Mouse (Mus musculus) spleen, embryonic (tissue): Measurements from ENCODE around the gene Slc36a4.

Experiments used
- CTCF ChIA-PET: fragments of 350-600 bp; sonication (Branson Sonifier 250); formaldehyde crosslinking; loops from one replicate; lab custom pipeline; 2022; lab: Charles Lee

Slc36a4 gene

DNA sequence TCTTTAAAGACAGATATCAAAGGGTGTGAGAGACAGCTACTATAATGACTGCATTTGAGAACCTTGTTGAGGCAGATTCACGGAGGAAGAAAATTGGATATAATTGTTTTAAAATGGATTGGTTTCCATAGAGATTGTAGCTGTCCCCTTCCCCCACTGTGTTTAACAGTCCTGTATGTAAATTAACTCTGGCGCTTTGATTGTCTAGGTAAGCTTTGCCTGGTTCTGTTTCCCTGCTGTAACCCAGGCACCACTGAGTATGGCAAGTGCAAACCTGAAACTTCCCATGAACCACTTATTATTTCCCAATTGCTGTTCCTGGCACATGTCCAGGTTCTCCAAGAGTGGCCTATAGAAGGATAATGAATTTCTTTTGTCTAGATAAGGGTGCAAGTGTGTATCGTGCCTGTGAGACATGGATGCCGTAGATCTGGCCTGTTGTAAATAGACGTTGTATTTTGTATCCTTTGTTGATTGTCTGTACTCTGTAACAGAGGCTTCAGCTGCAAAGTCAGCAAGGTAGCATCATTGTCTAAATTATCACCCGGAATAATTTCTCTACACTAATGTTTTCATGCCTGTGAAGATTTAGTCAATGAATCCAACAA lies 11.8 kb downstream of the Slc36a4 start:
- CTCF ChIA-PET: no interaction called here

DNA sequence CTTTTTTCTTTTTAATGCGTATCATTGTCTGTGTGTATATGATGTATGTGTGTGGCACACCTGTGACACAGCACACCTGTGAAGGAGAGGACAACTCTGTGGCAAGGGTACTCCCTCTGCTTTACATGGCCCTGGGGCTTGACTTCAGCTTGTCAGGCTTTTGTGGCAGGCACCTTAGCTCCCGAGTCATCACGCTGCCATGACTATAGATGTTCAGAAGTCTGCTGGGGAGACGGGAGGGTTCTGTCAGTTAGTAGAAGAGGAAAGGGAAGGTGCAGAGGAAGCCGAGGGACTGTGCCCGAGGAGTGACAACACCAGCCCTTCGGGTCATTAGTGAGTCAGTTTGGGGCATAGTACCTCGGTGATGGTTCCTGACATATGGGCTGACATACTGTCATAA lies 13.0 kb downstream of the Slc36a4 start:
- CTCF ChIA-PET: no interaction called here

DNA sequence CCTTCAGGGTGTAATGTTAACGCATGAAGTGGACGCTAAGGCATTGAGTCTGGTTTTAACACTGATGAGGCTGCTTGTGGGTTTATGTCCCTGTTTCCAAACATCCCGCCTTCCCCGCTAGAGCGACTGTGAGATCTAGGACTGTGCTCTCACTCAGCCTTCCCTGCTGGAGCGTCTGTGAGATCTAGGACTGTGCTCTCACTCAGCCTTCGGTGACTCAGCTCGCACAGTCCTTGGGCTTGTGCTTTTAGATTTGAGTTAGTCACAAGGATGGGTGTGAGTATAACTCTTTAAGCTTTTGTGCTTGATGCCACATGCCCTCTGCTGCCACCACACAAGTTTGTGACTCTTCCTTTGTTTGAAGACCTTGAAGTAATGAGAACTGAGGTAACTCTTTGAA lies 17.6 kb downstream of the Slc36a4 start:
- CTCF ChIA-PET: no interaction called here

- CTCF ChIA-PET: no interaction called here
Measured at GRCm38 (mm10) chr9:15731758-15732748, 22.5 kb downstream of the Slc36a4 start.

- CTCF ChIA-PET: no interaction called here
Measured at GRCm38 (mm10) chr9:15734056-15734866, 24.7 kb downstream of the Slc36a4 start.

- CTCF ChIA-PET: no interaction called here
Measured at GRCm38 (mm10) chr9:15734867-15735131, 25.3 kb downstream of the Slc36a4 start.

GRCm38 (mm10) chr9:15737522-15737921 lies 28.0 kb downstream of the Slc36a4 start:
- CTCF ChIA-PET: no interaction called here

- CTCF ChIA-PET: no interaction called here
Measured at GRCm38 (mm10) chr9:15741428-15741827, 31.9 kb downstream of the Slc36a4 start.

GRCm38 (mm10) chr9:15741931-15742330 lies 32.4 kb downstream of the Slc36a4 start:
- CTCF ChIA-PET: no interaction called here

DNA sequence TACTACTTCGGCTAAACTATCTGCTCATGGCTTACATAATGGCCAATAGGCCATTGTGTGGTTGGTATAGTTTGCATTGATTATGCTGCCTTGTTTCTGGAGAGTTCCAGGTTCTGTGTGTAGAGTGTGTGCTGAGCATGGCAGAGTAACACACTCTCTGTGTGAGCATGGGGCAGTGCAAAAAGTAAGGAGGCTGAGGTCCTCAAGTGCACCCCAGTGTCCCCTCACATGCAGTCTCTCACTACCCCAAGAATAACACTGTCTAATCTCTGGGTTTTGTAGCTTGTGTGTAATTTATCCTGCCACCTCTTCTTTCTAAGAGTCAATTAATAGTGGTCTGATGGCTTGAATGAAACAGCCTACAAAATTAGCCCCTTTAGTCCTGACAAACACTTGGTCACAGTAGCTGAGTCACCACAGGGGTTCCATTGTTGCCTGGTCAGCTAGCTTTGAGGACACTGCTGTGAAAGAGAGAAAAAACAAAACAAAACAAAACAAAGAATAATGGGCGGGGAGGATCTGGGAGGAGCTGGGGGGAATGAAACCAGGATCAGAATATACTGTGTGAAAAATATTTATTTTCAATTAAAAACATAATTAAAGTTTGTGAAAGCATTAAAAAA lies 36.6 kb downstream of the Slc36a4 start:
- CTCF ChIA-PET: no interaction called here

- CTCF ChIA-PET: no interaction called here
Measured at GRCm38 (mm10) chr9:15746636-15747035, 37.1 kb downstream of the Slc36a4 start.

DNA sequence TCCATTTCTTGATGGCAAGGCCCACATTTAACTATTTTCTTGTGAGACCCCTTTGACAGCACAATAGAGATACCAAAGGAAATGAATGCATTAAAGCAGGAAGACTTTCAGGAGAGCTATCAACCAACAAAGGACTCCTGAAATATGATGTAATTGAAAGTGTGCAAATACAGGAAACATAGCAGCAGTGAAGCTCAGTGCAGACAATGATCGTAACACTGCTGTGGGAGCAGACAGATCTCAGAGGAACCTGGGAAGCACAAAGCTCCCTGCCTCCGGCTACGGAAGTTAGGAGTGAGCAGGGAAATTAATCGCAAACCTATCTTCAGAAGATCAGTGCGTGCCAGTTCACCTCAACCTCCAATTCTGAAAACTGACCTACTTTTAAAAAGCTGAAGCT lies 38.8 kb downstream of the Slc36a4 start:
- CTCF ChIA-PET: no interaction called here

GRCm38 (mm10) chr9:15759318-15759717 lies 49.8 kb downstream of the Slc36a4 start:
- CTCF ChIA-PET: no interaction called here

- CTCF ChIA-PET: no interaction called here
Measured at GRCm38 (mm10) chr9:15766379-15766778, 56.8 kb downstream of the Slc36a4 start.

GRCm38 (mm10) chr9:15766821-15767220 lies 57.3 kb downstream of the Slc36a4 start:
- CTCF ChIA-PET: no interaction called here

- CTCF ChIA-PET: no interaction called here
Measured at GRCm38 (mm10) chr9:15772766-15773165, 63.2 kb downstream of the Slc36a4 start.

- CTCF ChIA-PET: no interaction called here
Measured at GRCm38 (mm10) chr9:15773426-15773825, 63.9 kb downstream of the Slc36a4 start.

DNA sequence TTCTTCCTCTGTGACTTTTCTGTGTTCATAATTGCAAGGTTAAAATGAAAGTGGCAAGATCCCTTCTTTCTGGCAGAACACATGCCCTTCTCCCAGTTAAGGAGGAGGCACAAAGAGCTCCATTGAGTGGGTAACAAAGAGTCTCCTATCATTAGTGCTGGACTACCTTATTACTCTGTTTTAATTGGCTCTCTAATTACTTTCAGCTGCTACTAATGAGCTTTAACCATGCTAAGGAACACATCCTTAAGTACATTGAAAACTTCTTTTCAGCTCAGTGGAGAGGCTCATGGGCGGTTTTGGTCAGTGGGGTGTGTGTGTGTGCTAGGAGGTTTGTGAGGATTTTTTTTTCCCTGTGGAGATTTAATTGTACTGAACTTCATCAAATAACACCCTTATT lies 65.4 kb downstream of the Slc36a4 start:
- CTCF ChIA-PET: no interaction called here

DNA sequence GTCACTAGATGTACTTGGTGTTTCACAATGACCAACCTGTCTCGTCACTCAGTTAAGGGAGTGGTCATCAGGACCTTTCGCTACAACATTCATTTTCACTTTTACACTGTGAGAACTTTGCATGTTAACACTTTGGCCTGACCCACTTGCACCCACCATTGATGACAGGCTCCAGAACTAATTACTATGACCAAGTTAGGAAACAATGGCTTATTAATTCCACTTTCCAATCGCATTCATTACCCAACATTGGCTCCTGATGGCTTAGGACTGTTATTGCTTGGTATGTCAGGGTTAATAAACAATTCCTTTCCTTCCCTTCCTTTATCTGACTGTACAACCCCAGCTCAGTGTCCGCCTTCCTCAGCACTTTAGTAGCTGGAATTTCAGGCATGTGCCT lies 72.4 kb downstream of the Slc36a4 start:
- CTCF ChIA-PET: no interaction called here

GRCm38 (mm10) chr9:15786192-15786591 lies 76.7 kb downstream of the Slc36a4 start:
- CTCF ChIA-PET: no interaction called here

DNA sequence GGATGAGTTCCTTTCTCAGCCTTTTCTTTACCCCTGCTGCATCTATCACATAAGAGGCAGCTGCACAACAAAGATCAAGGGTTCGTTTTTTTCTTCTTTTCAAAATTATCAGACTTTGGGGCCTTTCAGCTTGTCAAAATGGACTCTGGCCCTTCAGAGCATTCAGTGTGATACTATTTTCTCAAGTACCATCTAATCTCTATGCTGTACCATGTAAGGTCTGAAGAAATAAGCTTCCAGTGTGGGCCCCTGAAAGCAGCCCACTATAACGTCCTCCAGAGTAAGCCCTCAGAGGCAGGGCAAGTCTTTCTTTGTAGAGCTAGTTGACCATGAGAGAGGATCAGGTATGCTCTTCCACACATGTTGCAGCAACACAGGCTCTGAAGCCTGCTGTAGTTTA lies 77.1 kb downstream of the Slc36a4 start:
- CTCF ChIA-PET: no interaction called here

DNA sequence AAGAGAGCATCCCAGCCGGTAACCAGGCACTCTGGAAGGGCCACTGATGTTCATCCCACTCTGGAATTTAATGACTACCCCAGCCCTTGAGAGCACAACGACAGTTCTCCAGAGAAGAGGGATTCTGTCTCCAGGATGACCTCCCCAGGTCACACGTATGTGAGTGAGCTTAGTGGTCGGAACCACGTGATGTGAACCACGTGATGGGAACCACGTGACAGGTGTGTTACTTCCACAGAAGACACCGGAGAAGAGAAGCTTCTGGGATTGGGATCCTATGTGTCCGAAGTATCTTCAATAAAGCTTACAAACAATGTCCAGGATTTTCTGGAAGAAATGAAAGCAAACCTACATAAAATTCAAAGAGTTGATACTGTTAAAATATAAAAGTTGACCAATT lies 82.5 kb downstream of the Slc36a4 start:
- CTCF ChIA-PET: no interaction called here
